Mouse (Mus musculus) naive thymus-derived CD4-positive, alpha-beta T cell, adult 2 months (primary cell): ENCODE data around the gene Kcnn4.
"Not testable (repeated sequence)": the region's sequence is repeated elsewhere in the genome, so short reads cannot be mapped to it uniquely, and the experiment has no call there.

Experiments
- DNase-seq: peaks from one replicate; pipeline ENCODE4 v3.0.0-alpha.2; 2011; ENCODE audit warnings: low read depth

Gene Kcnn4

GRCm38 (mm10) chr7:24391077-24391476 is 21.0 kb downstream of the Kcnn4 start:
- no peak for DNase-seq

- no peak for DNase-seq
Measured at GRCm38 (mm10) chr7:24391687-24392086, 21.6 kb downstream of the Kcnn4 start.

GRCm38 (mm10) chr7:24394054-24394453 is 24.0 kb downstream of the Kcnn4 start:
- no peak for DNase-seq

GRCm38 (mm10) chr7:24394475-24395161 is 24.6 kb downstream of the Kcnn4 start:
- peak; percentile 65 for DNase-seq

GRCm38 (mm10) chr7:24396832-24397231 is 26.8 kb downstream of the Kcnn4 start:
- no peak for DNase-seq

GRCm38 (mm10) chr7:24398364-24398913 is 28.4 kb downstream of the Kcnn4 start:
- DNase-seq: no peak

DNA sequence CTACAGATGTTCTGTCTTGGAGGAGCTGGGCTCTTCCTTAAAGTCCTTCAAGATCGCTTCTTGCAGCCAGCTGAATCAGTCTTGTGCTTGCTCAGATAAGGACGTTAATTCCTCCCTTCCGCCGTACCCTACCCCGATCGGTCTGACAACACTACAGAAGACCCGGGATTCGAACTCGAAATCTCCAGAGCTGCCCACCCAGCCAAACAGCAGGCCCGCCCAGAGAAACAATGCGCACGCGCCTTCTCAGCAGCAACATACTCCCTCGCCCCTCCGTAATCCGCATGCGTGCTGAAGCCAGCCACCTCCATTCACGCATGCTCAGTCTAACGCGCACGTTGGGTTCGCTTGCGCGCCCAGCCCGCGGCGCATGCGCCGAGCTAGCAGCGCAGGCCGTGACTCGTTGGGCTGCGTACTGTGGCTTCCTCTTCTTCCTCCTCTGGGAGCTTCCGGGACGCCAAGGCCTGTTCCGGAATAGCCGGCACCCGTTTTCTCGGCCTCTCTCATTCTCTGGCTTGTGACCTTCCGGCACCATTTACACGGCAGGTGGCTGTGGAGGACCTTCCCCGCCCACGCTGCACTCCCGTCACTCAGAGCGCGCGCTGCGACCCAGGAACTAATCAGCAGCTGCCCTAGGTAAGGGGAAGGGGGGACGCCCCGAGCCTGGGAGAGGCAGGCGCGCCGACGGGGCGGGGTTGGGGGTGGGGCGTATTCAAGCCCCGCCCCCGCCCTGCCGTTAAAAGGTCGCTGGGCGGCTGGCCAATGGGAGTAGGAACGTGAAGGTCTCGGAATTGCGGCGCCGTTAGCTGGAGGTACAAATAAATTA is 29.4 kb downstream of the Kcnn4 start, which contains the start of gene Smg9:
Gene Smg9, plus strand, starts transcription at position 364 of the 826 bp plus-strand sequence.
- DNase-seq: peak; percentile 99

- no peak for DNase-seq
Measured at GRCm38 (mm10) chr7:24400082-24400452, 30.0 kb downstream of the Kcnn4 start.

- DNase-seq: not testable (repeated sequence)
Measured at GRCm38 (mm10) chr7:24400489-24400888, 30.4 kb downstream of the Kcnn4 start.

DNA sequence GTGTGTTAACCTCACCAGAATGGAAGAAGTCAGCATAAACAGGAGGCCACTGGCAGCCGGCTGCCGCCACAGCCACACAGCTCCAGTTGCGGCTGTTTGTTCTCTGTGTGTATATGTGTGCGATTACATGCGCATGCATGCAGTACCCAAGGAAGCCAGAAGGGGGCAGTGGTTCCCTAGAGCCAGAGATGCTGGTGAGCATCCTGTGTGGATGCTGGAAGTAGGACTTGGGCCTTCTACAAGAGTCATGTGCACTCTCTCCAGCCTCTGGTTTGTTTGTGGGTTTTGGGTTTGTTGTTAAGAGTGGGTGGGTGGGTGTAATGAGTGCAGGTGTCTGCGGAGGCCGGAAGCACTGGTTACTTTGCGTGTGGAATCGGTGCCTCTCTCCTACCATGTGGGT is 32.8 kb downstream of the Kcnn4 start:
- DNase-seq: peak; percentile 70

- no peak for DNase-seq
Measured at GRCm38 (mm10) chr7:24405649-24406048, 35.6 kb downstream of the Kcnn4 start.

GRCm38 (mm10) chr7:24406528-24407344 is 36.7 kb downstream of the Kcnn4 start:
- DNase-seq: peak; percentile 89

DNA sequence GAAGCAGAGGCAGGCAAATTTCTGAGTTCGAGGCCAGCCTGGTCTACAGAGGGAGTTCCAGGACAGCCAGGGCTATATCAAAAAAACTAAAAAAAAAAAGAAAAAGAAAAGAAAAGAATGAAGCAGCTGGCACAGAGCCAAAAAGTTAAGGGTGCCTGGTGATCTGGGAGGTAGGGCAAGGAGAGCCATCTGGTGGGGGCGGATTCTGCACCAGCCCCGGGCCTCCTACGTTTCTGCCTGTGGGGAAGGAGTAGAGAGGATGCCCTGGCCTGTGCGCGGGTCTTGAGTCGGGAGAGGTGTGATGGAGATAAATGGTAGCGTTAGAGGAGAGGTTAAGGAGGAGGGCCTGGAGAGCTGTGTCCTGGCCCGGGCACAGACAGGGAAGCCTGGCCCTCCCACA is 38.1 kb downstream of the Kcnn4 start:
- no peak for DNase-seq

DNA sequence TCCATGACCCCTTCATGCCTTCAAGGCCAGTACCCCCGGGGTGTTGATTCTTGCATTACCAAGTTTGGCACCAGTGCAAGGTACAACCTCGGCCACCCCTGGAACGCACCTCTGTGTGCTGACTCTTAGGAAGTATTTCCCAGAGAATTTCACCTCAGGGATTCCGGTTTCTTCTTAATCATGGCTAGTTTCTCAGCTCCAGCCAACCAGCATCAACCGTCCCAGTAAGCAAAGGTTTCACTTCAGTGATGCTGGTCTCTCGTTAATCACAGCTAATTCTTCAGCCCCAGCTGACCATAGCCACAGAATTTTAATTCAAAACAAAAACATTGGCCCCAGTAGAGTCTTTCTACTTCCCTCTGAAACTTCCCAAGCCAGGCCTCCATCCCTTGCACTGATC is 40.1 kb downstream of the Kcnn4 start:
- no peak for DNase-seq

GRCm38 (mm10) chr7:24410831-24411230 is 40.8 kb downstream of the Kcnn4 start:
- no peak for DNase-seq

GRCm38 (mm10) chr7:24413630-24414029 is 43.6 kb downstream of the Kcnn4 start:
- DNase-seq: peak; percentile 92

GRCm38 (mm10) chr7:24415261-24415660 is 45.2 kb downstream of the Kcnn4 start:
- DNase-seq: peak; percentile 36

GRCm38 (mm10) chr7:24419579-24419978 is 49.5 kb downstream of the Kcnn4 start:
- no peak for DNase-seq

DNA sequence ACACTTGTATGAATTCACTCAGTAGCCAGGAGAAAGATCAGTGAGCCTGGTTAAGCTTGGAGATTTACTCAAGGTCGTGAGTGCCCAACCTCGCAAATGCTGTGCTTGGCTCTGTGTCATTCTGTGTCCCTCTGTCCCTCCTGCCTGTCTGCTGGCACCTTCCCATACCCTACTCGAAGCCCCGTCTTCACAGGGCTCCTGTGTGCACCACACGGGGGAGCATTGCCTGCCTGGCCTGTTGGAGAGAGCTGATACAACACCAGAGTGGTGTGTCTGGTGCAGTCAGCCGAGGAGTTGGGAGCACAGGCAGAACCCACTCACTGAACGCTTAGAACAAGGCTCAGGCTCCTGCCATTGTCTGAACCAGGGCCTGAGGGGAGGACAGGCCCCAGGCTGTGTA is 51.6 kb downstream of the Kcnn4 start:
- no peak for DNase-seq

DNA sequence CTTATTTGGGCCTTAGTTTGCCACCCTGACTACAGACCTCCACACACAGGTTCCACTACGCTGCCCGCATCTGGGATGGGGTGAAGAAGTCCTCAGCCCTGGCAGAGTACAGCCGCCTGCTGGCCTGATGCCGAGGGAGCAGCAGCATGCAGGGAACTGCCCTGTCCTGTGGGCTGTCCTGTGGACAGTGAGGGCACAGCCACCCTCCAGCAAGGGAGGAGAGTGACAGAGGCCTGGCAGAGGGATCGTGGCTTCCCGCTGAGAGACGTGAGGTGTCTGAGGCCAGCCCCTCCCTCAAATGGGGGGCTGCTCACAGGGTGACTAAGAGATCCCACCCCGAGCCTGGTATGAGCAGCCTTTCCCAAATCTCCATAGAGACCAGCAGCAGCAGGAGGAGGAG is 52.2 kb downstream of the Kcnn4 start:
- DNase-seq: no peak

DNA sequence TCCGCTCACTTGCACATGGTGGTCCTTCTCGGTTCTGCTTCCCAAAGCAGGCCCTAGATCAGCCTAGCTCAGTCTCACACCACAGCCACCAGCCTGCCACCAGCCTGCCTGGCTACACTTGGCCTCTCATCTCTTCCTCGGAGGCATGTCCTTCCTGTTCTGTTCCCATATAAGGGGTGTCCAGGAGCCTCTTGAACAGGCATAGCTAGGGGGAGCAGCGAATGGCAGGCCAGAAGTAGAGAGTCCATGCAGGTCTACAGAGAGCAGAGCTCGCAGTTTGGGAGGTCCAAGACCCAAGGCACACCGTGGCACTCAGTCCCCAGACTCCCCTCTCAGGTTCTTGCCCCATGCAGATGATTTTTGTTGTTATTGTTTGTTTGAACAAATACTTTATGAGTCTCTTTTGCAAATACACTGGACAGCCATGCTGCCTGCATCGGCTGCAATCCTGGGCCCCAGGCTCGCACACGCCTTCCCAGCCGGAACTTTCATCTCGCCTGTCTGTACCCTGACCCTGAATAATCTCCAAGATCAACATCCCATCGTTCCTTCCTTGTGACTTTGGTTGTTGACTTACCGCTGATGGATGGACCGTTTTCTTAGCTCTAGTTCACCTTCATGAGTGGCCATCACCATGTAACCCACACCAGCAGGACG is 53.2 kb downstream of the Kcnn4 start:
- DNase-seq: no peak
